Mouse (Mus musculus) heart, embryonic 15.5 days (tissue): ENCODE measurements around the gene Slc39a13. TPM values are rescaled to one million over a fixed set of nuclear protein-coding genes. Genes with fewer than 3 reads are reported as not detected.
"Not testable (repeated sequence)": the region's sequence is repeated elsewhere in the genome, so short reads cannot be mapped to it uniquely, and the experiment has no call there.

ENCODE experiments used
- ATAC-seq: fragments of 200-750 bp; cut with Nextera tagmentation; replicated peaks from 2 replicates; pipeline ENCODE4 v1.8.0; 2017; ENCODE audit warnings: low read depth, moderate TSS enrichment; ENCODE audit not compliant: insufficient number of reproducible peaks, insufficient read depth, low FRiP score
- H3K27ac ChIP-seq: fragments of 300-500 bp; sonication (generic); 2 replicates; pipeline ENCODE4 v1.5.1; 2015; ENCODE audit warnings: mild to moderate bottlenecking, inconsistent platforms
- H3K27me3 ChIP-seq: fragments of 300-500 bp; sonication (generic); 2 replicates; pipeline ENCODE4 v1.6.1; 2015; ENCODE audit warnings: inconsistent platforms
- H3K36me3 ChIP-seq: fragments of 300-500 bp; sonication (generic); 2 replicates; pipeline ENCODE4 v1.6.1; 2015; ENCODE audit warnings: mild to moderate bottlenecking, inconsistent platforms
- H3K4me1 ChIP-seq: fragments of 300-500 bp; sonication (generic); replicated peaks from 2 replicates; pipeline ENCODE4 v1.6.1; 2015; ENCODE audit warnings: inconsistent platforms
- H3K4me2 ChIP-seq: fragments of 300-500 bp; sonication (generic); 2 replicates; pipeline ENCODE4 v1.6.1; 2015; ENCODE audit warnings: inconsistent platforms, mild to moderate bottlenecking, moderate library complexity
- H3K4me3 ChIP-seq: fragments of 300-500 bp; sonication (generic); 2 replicates; pipeline ENCODE4 v1.5.1; 2015; ENCODE audit warnings: mild to moderate bottlenecking, inconsistent platforms
- H3K9ac ChIP-seq: fragments of 300-500 bp; sonication (generic); 2 replicates; pipeline ENCODE4 v1.6.1; 2015; ENCODE audit warnings: mild to moderate bottlenecking, inconsistent platforms
- H3K9me3 ChIP-seq: fragments of 300-500 bp; sonication (generic); replicated peaks from 2 replicates; pipeline ENCODE4 v1.6.1; 2016; ENCODE audit warnings: inconsistent platforms
- WGBS: fragments of 180-500 bp; shearing (Covaris S2); methylation state at CpG from one replicate; pipeline ENCODE4 v1.1.7; 2015; ENCODE audit warnings: mixed read lengths; 5-methylcytosine and 5-hydroxymethylcytosine counted together
- polyA plus RNA-seq: library from polyadenylated mRNA; unstranded; fragments of >200 nt; fragmentation: Nextera tagmentation; extraction: Ambion mirVana; gene quantifications from 2 replicates; pipeline ENCODE4 v1.2.1, GENCODE M21; 2015

The Slc39a13 gene
- polyA plus RNA-seq, 1 experiment from 2014 or later, result 53.5 TPM

GRCm38 (mm10) chr2:91045805-91046204 is 24.4 kb downstream of the Slc39a13 start:
- not testable (repeated sequence) for H3K27me3 ChIP-seq

DNA sequence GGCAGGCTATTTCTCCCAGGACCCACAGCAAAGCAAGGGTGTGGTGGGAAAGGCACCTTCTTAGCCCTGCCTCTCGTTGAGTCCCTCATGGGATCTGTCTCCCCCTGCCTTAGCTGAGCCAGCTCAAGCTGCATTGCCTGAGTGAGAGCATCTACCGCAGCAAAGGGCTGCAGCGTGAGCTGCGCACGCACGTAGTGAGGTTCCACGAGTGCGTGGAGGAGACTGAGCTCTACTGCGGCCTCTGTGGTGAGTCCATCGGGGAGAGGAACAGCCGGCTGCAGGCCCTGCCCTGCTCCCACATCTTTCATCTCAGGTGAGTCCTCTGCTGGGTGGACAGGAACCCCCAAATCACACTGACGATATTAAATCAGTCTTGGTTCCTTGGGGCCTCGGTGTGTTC is 25.5 kb downstream of the Slc39a13 start:
- Histone ChIP-seq H3K4me2 (no peak overlapping the region), H3K9me3 (no peaks in the 10 kb centered on the region), H3K4me3 (no peak overlapping the region), H3K27me3 (no peaks in the 10 kb centered on the region), H3K4me1 (peaks cover 10% of the 10 kb centered on the region), H3K27ac (0 out of 2 replicates have a peak overlapping the region, but pooled peaks have one; percentile 1), H3K36me3 (no peaks in the 10 kb centered on the region), H3K9ac (no peak overlapping the region)
- ATAC-seq, result no peak
- 67% methylated on average over 13 of the region's 13 CpGs for WGBS

More at GRCm38 (mm10) chr2:91045805-91046204, 24.4 kb downstream of the Slc39a13 start:
- H3K36me3 ChIP-seq, H3K9me3 ChIP-seq, H3K4me1 ChIP-seq, ATAC-seq, H3K27ac ChIP-seq, H3K4me2 ChIP-seq, H3K4me3 ChIP-seq, H3K9ac ChIP-seq: not testable (repeated sequence)
- 78% methylated on average over 1 of the region's 1 CpGs for WGBS

DNA sequence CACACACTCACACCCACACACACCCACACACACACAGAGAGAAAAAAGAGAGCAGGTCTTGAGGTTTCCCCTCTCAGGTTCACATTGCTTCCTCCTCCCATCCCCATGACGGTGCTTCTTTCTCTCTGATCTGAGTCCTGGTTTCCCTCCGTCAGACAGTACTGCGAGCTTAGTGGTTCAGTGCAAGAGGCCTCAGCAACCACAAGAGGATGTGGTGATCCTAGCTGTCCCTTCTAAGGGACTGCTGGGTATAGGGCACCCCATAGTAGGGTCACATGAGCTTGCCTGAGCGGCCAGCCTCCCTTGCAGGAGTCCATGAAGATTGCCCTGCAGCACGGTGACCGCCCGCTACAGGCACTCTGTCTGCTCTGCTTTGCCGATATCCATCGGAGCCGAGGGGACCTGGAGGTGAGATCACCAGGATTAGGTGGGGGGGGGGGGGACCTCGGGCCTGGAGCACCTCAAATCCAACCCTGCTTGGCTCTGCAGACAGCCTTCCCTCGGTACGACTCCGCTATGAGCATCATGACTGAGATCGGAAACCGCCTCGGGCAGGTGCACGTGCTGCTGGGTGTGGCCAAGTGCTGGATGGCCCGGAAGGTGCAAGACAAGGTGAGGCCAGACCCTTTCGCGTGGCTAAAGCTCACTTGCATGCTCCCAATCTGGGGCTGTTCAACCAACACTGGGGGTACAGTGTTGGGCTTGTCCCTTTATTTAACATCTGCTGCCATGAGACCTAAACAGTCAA is 27.4 kb downstream of the Slc39a13 start:
- peaks cover 10% of the 10 kb centered on the region for H3K4me1 ChIP-seq
- H3K4me3 ChIP-seq, result no peak overlapping the region
- H3K27me3 ChIP-seq, result no peaks in the 10 kb centered on the region
- H3K4me2 ChIP-seq, result no peak overlapping the region
- H3K9me3 ChIP-seq, result no peaks in the 10 kb centered on the region
- no peak for ATAC-seq
- no peaks in the 10 kb centered on the region for H3K36me3 ChIP-seq
- no peak overlapping the region for H3K9ac ChIP-seq
- H3K27ac ChIP-seq, result no peak overlapping the region
- 59% methylated on average over 21 of the region's 21 CpGs for WGBS

DNA sequence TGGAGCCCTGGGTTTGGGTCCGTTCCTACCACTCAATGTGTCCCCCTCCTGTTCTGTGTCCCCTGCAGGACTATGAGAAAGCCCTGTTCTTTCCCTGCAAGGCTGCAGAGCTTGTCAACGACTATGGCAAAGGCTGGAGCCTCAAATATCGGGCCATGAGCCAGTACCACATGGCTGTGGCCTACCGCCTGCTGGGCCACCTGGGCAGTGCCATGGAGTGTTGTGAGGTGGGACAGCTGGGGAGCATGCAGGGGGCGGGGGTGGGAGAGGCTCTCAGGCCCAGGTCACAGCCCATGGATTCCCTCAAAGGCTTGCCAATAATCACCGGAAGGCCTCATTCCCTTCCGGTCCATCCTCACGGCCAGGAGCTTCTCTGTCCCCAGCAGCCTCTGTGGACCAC is 28.4 kb downstream of the Slc39a13 start:
- no peak overlapping the region for H3K9ac ChIP-seq
- H3K4me3 ChIP-seq, result no peak overlapping the region
- H3K4me1 ChIP-seq, result peaks cover 10% of the 10 kb centered on the region
- ATAC-seq, result no peak
- H3K27me3 ChIP-seq, result no peaks in the 10 kb centered on the region
- no peaks in the 10 kb centered on the region for H3K9me3 ChIP-seq
- H3K36me3 ChIP-seq, result no peaks in the 10 kb centered on the region
- H3K27ac ChIP-seq, result no peak overlapping the region
- WGBS, result 71% methylated on average over 8 of the region's 8 CpGs
- H3K4me2 ChIP-seq, result no peak overlapping the region

DNA sequence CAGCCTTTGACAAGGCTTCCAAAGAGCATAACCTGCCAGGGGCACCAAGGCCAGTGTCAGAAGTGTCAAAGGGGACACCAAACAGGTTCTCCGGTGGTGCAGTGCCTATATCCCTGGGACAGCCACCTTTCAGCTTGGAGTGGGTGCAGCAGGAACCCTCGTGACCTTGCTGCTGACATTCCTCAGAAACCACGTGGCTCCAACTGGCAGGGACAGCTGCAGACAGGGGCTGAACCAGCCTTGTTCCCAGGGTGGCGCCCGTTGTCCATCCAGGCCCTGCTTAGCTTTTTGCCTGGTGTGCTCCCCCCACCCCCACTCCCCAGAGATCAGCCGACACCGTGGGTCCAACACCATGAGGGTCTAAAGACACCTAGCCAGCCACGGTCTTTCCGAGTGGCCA is 34.8 kb downstream of the Slc39a13 start, which contains the start of gene Rapsn:
Gene Rapsn (plus strand): TSS at position 236 of the 400 bp plus-strand sequence.
- H3K4me2 ChIP-seq, result peak within 1 kb of the TSS; percentile 55
- no peaks in the 10 kb centered on the region for H3K9me3 ChIP-seq
- H3K4me3 ChIP-seq, result peak within 1 kb of the TSS; percentile 35
- no peaks in the 10 kb centered on the region for H3K27me3 ChIP-seq
- H3K36me3 ChIP-seq, result no peaks in the 10 kb centered on the region
- ATAC-seq, result peak; percentile 82
- peaks cover 20% of the 10 kb centered on the region for H3K4me1 ChIP-seq
- H3K9ac ChIP-seq, result peak within 1 kb of the TSS; percentile 44
- peak within 1 kb of the TSS; percentile 79 for H3K27ac ChIP-seq
- WGBS, result 35% methylated on average over 9 of the region's 9 CpGs

- no peaks in the 10 kb centered on the region for H3K27me3 ChIP-seq
- H3K36me3 ChIP-seq, result no peaks in the 10 kb centered on the region
Measured at GRCm38 (mm10) chr2:91033000-91033399, 37.2 kb downstream of the Slc39a13 start.

GRCm38 (mm10) chr2:91031216-91031615 is 39.0 kb downstream of the Slc39a13 start:
- peaks cover 16% of the 10 kb centered on the region for H3K4me1 ChIP-seq
- WGBS, result 76% methylated on average over 4 of the region's 4 CpGs

More at GRCm38 (mm10) chr2:91033000-91033399, 37.2 kb downstream of the Slc39a13 start:
- ATAC-seq, result no peak
- Histone ChIP-seq H3K27ac (no peak overlapping the region), H3K9ac (no peak overlapping the region), H3K4me3 (no peak overlapping the region), H3K4me1 (peaks cover 20% of the 10 kb centered on the region), H3K4me2 (no peak overlapping the region), H3K9me3 (no peaks in the 10 kb centered on the region)
- WGBS, result 28% methylated on average over 3 of the region's 3 CpGs

GRCm38 (mm10) chr2:91027391-91028214 is 42.6 kb downstream of the Slc39a13 start:
- Histone ChIP-seq H3K27ac (no peak overlapping the region), H3K4me1 (0 out of 2 replicates have a peak, but pooled peaks cover 3% of the 10 kb centered on the region), H3K27me3 (no peaks in the 10 kb centered on the region), H3K4me3 (no peak overlapping the region), H3K9ac (no peak overlapping the region), H3K9me3 (no peaks in the 10 kb centered on the region), H3K4me2 (no peak overlapping the region), H3K36me3 (no peaks in the 10 kb centered on the region)
- WGBS, result 74% methylated on average over 9 of the region's 9 CpGs
- ATAC-seq, result no peak

More at GRCm38 (mm10) chr2:91031216-91031615, 39.0 kb downstream of the Slc39a13 start:
- Histone ChIP-seq H3K27ac (no peak overlapping the region), H3K4me2 (no peak overlapping the region), H3K9ac (no peak overlapping the region), H3K27me3 (no peaks in the 10 kb centered on the region), H3K36me3 (no peaks in the 10 kb centered on the region), H3K9me3 (no peaks in the 10 kb centered on the region), H3K4me3 (no peak overlapping the region)
- no peak for ATAC-seq

- H3K4me3 ChIP-seq, result no peak overlapping the region
- no peak overlapping the region for H3K27ac ChIP-seq
- no peaks in the 10 kb centered on the region for H3K27me3 ChIP-seq
- no peaks in the 10 kb centered on the region; the same call in 1 of the 2 replicates for H3K36me3 ChIP-seq
- no peak overlapping the region for H3K9ac ChIP-seq
- WGBS, result 78% methylated on average over 1 of the region's 1 CpGs
- H3K9me3 ChIP-seq, result no peaks in the 10 kb centered on the region
- 0 out of 2 replicates have a peak, but pooled peaks cover 3% of the 10 kb centered on the region for H3K4me1 ChIP-seq
- no peak for ATAC-seq
- H3K4me2 ChIP-seq, result no peak overlapping the region
Measured at GRCm38 (mm10) chr2:91026491-91026890, 43.7 kb downstream of the Slc39a13 start.

GRCm38 (mm10) chr2:91025081-91025516 is 45.1 kb downstream of the Slc39a13 start:
- 92% methylated on average over 1 of the region's 1 CpGs for WGBS
- H3K4me2 ChIP-seq, result no peak overlapping the region
- H3K9ac ChIP-seq, result no peak overlapping the region
- ATAC-seq, result no peak
- H3K27ac ChIP-seq, result no peak overlapping the region
- H3K4me3 ChIP-seq, result no peak overlapping the region
- H3K27me3 ChIP-seq, result no peaks in the 10 kb centered on the region
- 0 out of 2 replicates have a peak, but pooled peaks cover 3% of the 10 kb centered on the region for H3K4me1 ChIP-seq
- H3K36me3 ChIP-seq, result peaks cover 6% of the 10 kb centered on the region
- H3K9me3 ChIP-seq, result no peaks in the 10 kb centered on the region

- Histone ChIP-seq H3K4me1 (0 out of 2 replicates have a peak, but pooled peaks cover 3% of the 10 kb centered on the region), H3K27me3 (no peaks in the 10 kb centered on the region), H3K4me3 (no peak overlapping the region), H3K9me3 (no peaks in the 10 kb centered on the region), H3K4me2 (no peak overlapping the region), H3K27ac (no peak overlapping the region), H3K9ac (no peak overlapping the region), H3K36me3 (peaks cover 12% of the 10 kb centered on the region)
- 86% methylated on average over 1 of the region's 1 CpGs for WGBS
- no peak for ATAC-seq
Measured at GRCm38 (mm10) chr2:91023956-91024355, 46.3 kb downstream of the Slc39a13 start.
